Comparison of ENCODE assay signal across 11 mouse cellular contexts in genomic region chr3:37767147-37768015, GRCm38 (mm10). TPM values are rescaled to one million over a fixed set of nuclear protein-coding genes. Genes with fewer than 3 reads are reported as not detected.
DNase-seq lines count a peak whose midpoint lies in the region; ATAC-seq and TF ChIP-seq lines count a peak whose summit lies in the region.
"Had no signal": no experiment of that assay in that cellular context is flagged by ENCODE, and none has a peak within 500 bp of the region (broad histone marks: within the 10 kb centered on the region; RNA-seq: fewer than 3 reads in every experiment).

No protein-coding gene starts in this region.

- TF ChIP-seq CTCF in kidney, postnatal 0 days (IDR thresholded peaks at IDR 0.05; ENCODE audit: low read depth), result no peak
- TF ChIP-seq CTCF in kidney, adult 2 months (conservative IDR thresholded peaks at IDR 0.05; ENCODE audit: insufficient read depth, insufficient read length, low read depth, low read length), result no peak
- no peak for TF ChIP-seq CTCF in intestine, postnatal 0 days (IDR thresholded peaks at IDR 0.05; ENCODE audit: low read depth)

- H3K4me3 ChIP-seq in kidney, postnatal 0 days (replicated peaks; ENCODE audit: low read depth, low read length), result no peak overlapping the region
- H3K4me3 ChIP-seq in kidney, adult 2 months (ENCODE audit: insufficient read depth, low read depth, low read length), result no peak overlapping the region
- no peak overlapping the region for H3K4me3 ChIP-seq in intestine, postnatal 0 days (ENCODE audit: low read depth, low read length)
- H3K4me3 ChIP-seq: midbrain, embryonic 12.5 days had no signal

- no peak for TF ChIP-seq POLR2A in kidney, adult 2 months (IDR thresholded peaks at IDR 0.05; ENCODE audit: low read depth, low read length)

- no peaks in the 10 kb centered on the region for H3K27me3 ChIP-seq in kidney, postnatal 0 days (ENCODE audit: insufficient read depth, low read length)
- H3K27me3 ChIP-seq in kidney, adult 2 months (replicated peaks; ENCODE audit: control insufficient read depth, insufficient read depth, low read length), result no peaks in the 10 kb centered on the region
- H3K27me3 ChIP-seq in intestine, postnatal 0 days (replicated peaks; ENCODE audit: control insufficient read depth, insufficient read depth, low read length), result no peaks in the 10 kb centered on the region

- 37% methylated on average over 12 of the region's 12 CpGs for WGBS in kidney, postnatal 0 days
- WGBS in kidney, adult 2 months, result 75% methylated on average over 12 of the region's 12 CpGs
- 53% methylated on average over 12 of the region's 12 CpGs for WGBS in intestine, postnatal 0 days

- peak; percentile 72 for DNase-seq in kidney, postnatal 0 days (ENCODE audit: low spot score)
- DNase-seq in kidney, adult 2 months, result no peak
- DNase-seq in CD4-positive, CD25-positive, alpha-beta regulatory T cell, adult 2 months (ENCODE audit: low read depth, low spot score), result peak; percentile 54
- no peak for DNase-seq in right cerebral cortex, postnatal 25 days
- DNase-seq: layer of hippocampus, postnatal 36 days; liver, postnatal 0 days; thymus, postnatal 36 days had no signal

- H3K27ac ChIP-seq in kidney, postnatal 0 days, result peak overlapping the region; percentile 34; the same call in 1 of the 2 replicates
- no peak overlapping the region for H3K27ac ChIP-seq in kidney, adult 2 months (ENCODE audit: insufficient read depth, low read depth, low read length)
- H3K27ac ChIP-seq in intestine, postnatal 0 days (ENCODE audit: low read depth, low read length), result peak overlapping the region; percentile 58; the same call in 1 of the 2 replicates
- H3K27ac ChIP-seq: midbrain, embryonic 12.5 days had no signal

- ATAC-seq in kidney, postnatal 0 days (replicated peaks; ENCODE audit: low FRiP score, low read depth), result no peak
- peak; percentile 10 for ATAC-seq in activated CD4-positive, CD25-positive, alpha-beta regulatory T cell, adult 4 months
- ATAC-seq in intestine, postnatal 0 days, result no peak
- no peak for ATAC-seq in granulocyte monocyte progenitor cell, adult 5-6 weeks (replicated peaks; ENCODE audit: poor library complexity, severe bottlenecking)
- ATAC-seq: liver, postnatal 0 days had no signal

- peaks cover 14% of the 10 kb centered on the region for H3K4me1 ChIP-seq in kidney, postnatal 0 days (replicated peaks; ENCODE audit: insufficient read depth, low read length)
- H3K4me1 ChIP-seq in kidney, adult 2 months (ENCODE audit: control insufficient read depth, insufficient read depth, low read length), result no peaks in the 10 kb centered on the region
- H3K4me1 ChIP-seq in intestine, postnatal 0 days (replicated peaks; ENCODE audit: control insufficient read depth, insufficient read depth, low read length), result peaks cover 10% of the 10 kb centered on the region; the same call in 1 of the 2 replicates

- no peak overlapping the region for H3K9ac ChIP-seq in kidney, postnatal 0 days (ENCODE audit: low read depth, low read length)
- H3K9ac ChIP-seq in intestine, postnatal 0 days (ENCODE audit: low read depth, low read length), result no peak overlapping the region
- H3K9ac ChIP-seq: liver, postnatal 0 days; midbrain, embryonic 12.5 days had no signal

- no peaks in the 10 kb centered on the region for H3K9me3 ChIP-seq in kidney, postnatal 0 days (replicated peaks; ENCODE audit: low read length)
- H3K9me3 ChIP-seq in intestine, postnatal 0 days (ENCODE audit: control insufficient read depth), result no peaks in the 10 kb centered on the region
- H3K9me3 ChIP-seq: midbrain, embryonic 12.5 days had no signal

- no peak overlapping the region for H3K4me2 ChIP-seq in kidney, postnatal 0 days (ENCODE audit: low read length)
- no peak overlapping the region; the same call in 1 of the 2 replicates for H3K4me2 ChIP-seq in intestine, postnatal 0 days (replicated peaks; ENCODE audit: low read depth)
- H3K4me2 ChIP-seq: midbrain, embryonic 12.5 days had no signal

- no peaks in the 10 kb centered on the region for H3K36me3 ChIP-seq in kidney, postnatal 0 days (ENCODE audit: insufficient read depth, low read length)
- H3K36me3 ChIP-seq in kidney, adult 2 months (ENCODE audit: control insufficient read depth, insufficient read depth, low read length), result no peaks in the 10 kb centered on the region
- H3K36me3 ChIP-seq in intestine, postnatal 0 days (ENCODE audit: control insufficient read depth, insufficient read depth), result no peaks in the 10 kb centered on the region
- H3K36me3 ChIP-seq: midbrain, embryonic 12.5 days had no signal

RNA-seq across cellular contexts. Expression of gene Gm5148, which starts 43.1 kb away (rescaled TPM):
- 11.4 and 14.4 TPM in 2 replicates for polyA plus RNA-seq in kidney, postnatal 0 days (2015; fragmentation: Nextera tagmentation; extraction: Ambion mirVana)
- polyA plus RNA-seq in kidney, adult 2 months (2012; rRNA removed), result 9.3 and 10.8 TPM in 2 replicates
- 1 to 10 TPM; 1.5 to 1.6 TPM for polyA plus RNA-seq in activated CD4-positive, CD25-positive, alpha-beta regulatory T cell, adult 4 months (2017; shearing (Covaris generic))
- 4.5 and 5.7 TPM in 2 replicates for polyA plus RNA-seq in intestine, postnatal 0 days (2015; fragmentation: Nextera tagmentation; extraction: Ambion mirVana)
- not detected in 2 replicates for total RNA-seq in granulocyte monocyte progenitor cell, adult 5-6 weeks (2014; fragmentation: Nextera tagmentation)
- 14.9 and 28.1 TPM in 2 replicates for total RNA-seq in granulocyte monocyte progenitor cell, adult 5-6 weeks (2017)

Comparison
In these comparisons a context has a peak if more than half of its experiments do, and no peak if none do; other contexts are left out.
1. DNase-seq: peak in kidney, postnatal 0 days (single experiment) and CD4-positive, CD25-positive, alpha-beta regulatory T cell, adult 2 months (single experiment); none in kidney, adult 2 months (single experiment) and right cerebral cortex, postnatal 25 days (single experiment).